ENCODE assay signal across 8 mouse cellular contexts in genomic region chr16:58408487-58409281, GRCm38 (mm10). TPM values are rescaled to one million over a fixed set of nuclear protein-coding genes. Genes with fewer than 3 reads are reported as not detected.
DNase-seq lines count a peak whose midpoint lies in the region; ATAC-seq and TF ChIP-seq lines count a peak whose summit lies in the region.

No protein-coding gene starts in this region.

- no peaks in the 10 kb centered on the region for H3K27me3 ChIP-seq in ES-Bruce4 (ENCODE audit: control insufficient read depth, insufficient read depth, low read length, poor library complexity, severe bottlenecking)
- no peaks in the 10 kb centered on the region for H3K27me3 ChIP-seq in heart, embryonic 14.5 days (ENCODE audit: control insufficient read depth, insufficient read depth, low read length)
- no peaks in the 10 kb centered on the region for H3K27me3 ChIP-seq in lung, embryonic 16.5 days (ENCODE audit: control insufficient read depth, insufficient read depth, low read depth, low read length)

- H3K4me2 ChIP-seq in heart, embryonic 14.5 days (ENCODE audit: low read length): peak overlapping the region; percentile 77
- peak overlapping the region; percentile 81 for H3K4me2 ChIP-seq in lung, embryonic 16.5 days (ENCODE audit: low read depth, low read length)

- H3K36me3 ChIP-seq in ES-Bruce4 (ENCODE audit: control insufficient read depth, insufficient read depth, low read length, poor library complexity, severe bottlenecking): no peaks in the 10 kb centered on the region
- H3K36me3 ChIP-seq in heart, embryonic 14.5 days (ENCODE audit: control insufficient read depth, insufficient read depth, low read length): no peaks in the 10 kb centered on the region
- no peaks in the 10 kb centered on the region for H3K36me3 ChIP-seq in lung, embryonic 16.5 days (ENCODE audit: control insufficient read depth, insufficient read depth, low read length)

- ATAC-seq in heart, embryonic 14.5 days (ENCODE audit: insufficient number of reproducible peaks, insufficient read depth, low FRiP score, low read depth): peak; percentile 38
- ATAC-seq in lung, embryonic 16.5 days (ENCODE audit: low read depth): peak; percentile 50

- no peaks in the 10 kb centered on the region for H3K9me3 ChIP-seq in ES-Bruce4 (replicated peaks; ENCODE audit: control insufficient read depth, insufficient read depth, low read length, poor library complexity, severe bottlenecking)
- H3K9me3 ChIP-seq in heart, embryonic 14.5 days (ENCODE audit: control insufficient read depth, low read length): no peaks in the 10 kb centered on the region
- no peaks in the 10 kb centered on the region for H3K9me3 ChIP-seq in lung, embryonic 16.5 days (ENCODE audit: control insufficient read depth, low read length)

- TF ChIP-seq POLR2A in ES-Bruce4 (IDR thresholded peaks at IDR 0.05; ENCODE audit: insufficient read depth, low read length): peak; percentile 54
- TF ChIP-seq POLR2A in embryonic fibroblast, embryonic 13.5 days (IDR thresholded peaks at IDR 0.05; ENCODE audit: low read depth, low read length): peak; percentile 88
- TF ChIP-seq POLR2A in olfactory bulb, adult 2 months (IDR thresholded peaks at IDR 0.05; ENCODE audit: insufficient read depth, low read depth, low read length): peak; percentile 84

- TF ChIP-seq CTCF in ES-Bruce4 (IDR thresholded peaks at IDR 0.05; ENCODE audit: low read depth, low read length): no peak
- no peak for TF ChIP-seq CTCF in embryonic fibroblast, embryonic 13.5 days (IDR thresholded peaks at IDR 0.05; ENCODE audit: borderline replicate concordance, insufficient read depth, low read length)
- TF ChIP-seq CTCF in olfactory bulb, adult 2 months (IDR thresholded peaks at IDR 0.05; ENCODE audit: insufficient read depth, low read depth, low read length): no peak

- DNase-seq in adrenal gland, postnatal 14 days: peak; percentile 46
- DNase-seq in kidney, postnatal 4 days: peak; percentile 53 to 65
- peak; percentile 25 for DNase-seq in urinary bladder, postnatal 14 days (ENCODE audit: low spot score)

- under 1% methylated on average over 56 of the region's 89 CpGs for WGBS in heart, embryonic 14.5 days
- WGBS in lung, embryonic 16.5 days: under 1% methylated on average over 43 of the region's 89 CpGs
- 2% methylated on average over 89 of the region's 89 CpGs for WGBS in olfactory bulb, adult 2 months

- H3K4me3 ChIP-seq in ES-Bruce4 (ENCODE audit: low read depth, low read length): peak overlapping the region; percentile 88
- peak overlapping the region; percentile 92 for H3K4me3 ChIP-seq in embryonic fibroblast, embryonic 13.5 days (ENCODE audit: insufficient read depth, low read length)
- peak overlapping the region; percentile 94 to 95 for H3K4me3 ChIP-seq in heart, embryonic 14.5 days (ENCODE audit: control insufficient read depth in 1 of 2, insufficient read depth in 1 of 2, low read depth in 1 of 2, low read length in 2 of 2)
- peak overlapping the region; percentile 99 for H3K4me3 ChIP-seq in lung, embryonic 16.5 days (ENCODE audit: low read length)
- H3K4me3 ChIP-seq in olfactory bulb, adult 2 months (ENCODE audit: insufficient read depth, low read depth, low read length): peak overlapping the region; percentile 93

- peak overlapping the region; percentile 86 for H3K9ac ChIP-seq in ES-Bruce4 (ENCODE audit: low read depth, poor library complexity, severe bottlenecking)
- H3K9ac ChIP-seq in heart, embryonic 14.5 days (ENCODE audit: low read length): peak overlapping the region; percentile 97
- H3K9ac ChIP-seq in lung, embryonic 16.5 days (ENCODE audit: low read length): peak overlapping the region; percentile 82

- H3K27ac ChIP-seq in ES-Bruce4 (ENCODE audit: insufficient read depth, low read length): no peak overlapping the region
- H3K27ac ChIP-seq in embryonic fibroblast, embryonic 13.5 days (ENCODE audit: insufficient read depth, low read length): 0 out of 2 replicates have a peak overlapping the region, but pooled peaks have one; percentile 12
- H3K27ac ChIP-seq in heart, embryonic 14.5 days (replicated peaks in 1 of 2; ENCODE audit: control insufficient read depth in 1 of 2, insufficient read depth in 1 of 2, low read depth in 2 of 2, low read length in 2 of 2): peak overlapping the region; percentile 54 to 87
- peak overlapping the region; percentile 81 for H3K27ac ChIP-seq in lung, embryonic 16.5 days (ENCODE audit: low read length)
- H3K27ac ChIP-seq in olfactory bulb, adult 2 months (ENCODE audit: insufficient read depth, low read depth, low read length): 0 out of 2 replicates have a peak overlapping the region, but pooled peaks have one; percentile 11

- TF ChIP-seq EP300 in ES-Bruce4 (IDR thresholded peaks at IDR 0.05; ENCODE audit: insufficient read depth, low read depth, low read length): no peak

- no peaks in the 10 kb centered on the region for H3K4me1 ChIP-seq in ES-Bruce4 (ENCODE audit: control insufficient read depth, insufficient read depth, low read length)
- H3K4me1 ChIP-seq in embryonic fibroblast, embryonic 13.5 days (ENCODE audit: control insufficient read depth, insufficient read depth, low read length): peaks cover 11% of the 10 kb centered on the region
- peaks cover 6 to 22% of the 10 kb centered on the region in 2 experiments for H3K4me1 ChIP-seq in heart, embryonic 14.5 days (ENCODE audit: control insufficient read depth in 2 of 2, insufficient read depth in 2 of 2, low read length in 2 of 2)
- peaks cover 19% of the 10 kb centered on the region for H3K4me1 ChIP-seq in lung, embryonic 16.5 days (replicated peaks; ENCODE audit: control insufficient read depth, insufficient read depth, low read length)
- H3K4me1 ChIP-seq in olfactory bulb, adult 2 months (ENCODE audit: control insufficient read depth, insufficient read depth, low read length): no peaks in the 10 kb centered on the region

RNA-seq across cellular contexts. Expression of gene Dcbld2, which starts 0.4 kb away (rescaled TPM):
- polyA plus RNA-seq in ES-Bruce4 (2011; ENCODE audit: insufficient read depth, insufficient read length, low read depth, missing spikeins): 53.5 and 63.9 TPM in 2 replicates
- total RNA-seq in adrenal gland, postnatal 14 days (2021): 11.4 and 11.8 TPM in 2 replicates
- polyA plus RNA-seq in embryonic fibroblast, embryonic 13.5 days (2011; ENCODE audit: insufficient read length, low read depth, missing spikeins): 71.2 and 87.2 TPM in 2 replicates
- 21.1 and 23.7 TPM in 2 replicates for polyA plus RNA-seq in heart, embryonic 14.5 days (2014; fragmentation: Nextera tagmentation; extraction: Ambion mirVana)
- polyA plus RNA-seq in lung, embryonic 16.5 days (2015; fragmentation: Nextera tagmentation; extraction: Ambion mirVana): 6.2 and 7.0 TPM in 2 replicates
- not detected in 2 replicates for polyA plus RNA-seq in olfactory bulb, adult 2 months (2012; ENCODE audit: insufficient read depth, insufficient read length, low replicate concordance, missing spikeins)
